Mouse (Mus musculus) limb, embryonic 14.5 days (tissue): ENCODE data around the gene Gm5737. TPM values are rescaled to one million over a fixed set of nuclear protein-coding genes. Genes with fewer than 3 reads are reported as not detected.

ENCODE experiments used
- ATAC-seq: fragments of 200-750 bp; cut with Nextera tagmentation; 2 replicates; pipeline ENCODE4 v1.8.0; 2017; ENCODE audit warnings: low read depth, moderate number of reproducible peaks, moderate TSS enrichment; ENCODE audit not compliant: low FRiP score
- DNase-seq: peaks from one replicate; pipeline ENCODE4 v3.0.0-alpha.2; 2015; ENCODE audit warnings: low spot score
- H3K27ac ChIP-seq: fragments of 300-500 bp; sonication (generic); replicated peaks from 2 replicates; pipeline ENCODE4 v1.5.1; 2014; ENCODE audit warnings: low read depth, mild to moderate bottlenecking, low read length, moderate library complexity, mixed read lengths
- H3K27me3 ChIP-seq: fragments of 300-500 bp; sonication (generic); 2 replicates; pipeline ENCODE4 v1.6.1; 2014; ENCODE audit warnings: low read length, mixed read lengths; ENCODE audit not compliant: control insufficient read depth, insufficient read depth
- H3K36me3 ChIP-seq: fragments of 300-500 bp; sonication (generic); 2 replicates; pipeline ENCODE4 v1.6.1; 2014; ENCODE audit warnings: mild to moderate bottlenecking, low read length, moderate library complexity, mixed read lengths; ENCODE audit not compliant: control insufficient read depth, insufficient read depth
- H3K4me1 ChIP-seq: fragments of 300-500 bp; sonication (generic); 2 replicates; pipeline ENCODE4 v1.6.1; 2014; ENCODE audit warnings: antibody characterized with exemption, low read length, mixed read lengths; ENCODE audit not compliant: control insufficient read depth, insufficient read depth
- H3K4me2 ChIP-seq: fragments of 300-500 bp; sonication (generic); replicated peaks from 2 replicates; pipeline ENCODE4 v1.6.1; 2014; ENCODE audit warnings: low read depth, mild to moderate bottlenecking, low read length, moderate library complexity; ENCODE audit not compliant: severe bottlenecking
- H3K4me3 ChIP-seq: fragments of 300-500 bp; sonication (generic); replicated peaks from 2 replicates; pipeline ENCODE4 v1.5.1; 2014; ENCODE audit warnings: low read length
- H3K9ac ChIP-seq: fragments of 300-500 bp; sonication (generic); 2 replicates; pipeline ENCODE4 v1.6.1; 2014; ENCODE audit warnings: mild to moderate bottlenecking, low read depth, low read length, moderate library complexity; ENCODE audit not compliant: severe bottlenecking
- H3K9me3 ChIP-seq: fragments of 300-500 bp; sonication (generic); 2 replicates; pipeline ENCODE4 v1.6.1; 2016; ENCODE audit warnings: low read length; ENCODE audit not compliant: control insufficient read depth
- POLR2A ChIP-seq: fragments of 200-500 bp; IDR thresholded peaks from 2 replicates; pipeline ENCODE4 v1.8.0; 2012; ENCODE audit warnings: inconsistent platforms, mild to moderate bottlenecking, moderate library complexity, borderline replicate concordance; ENCODE audit not compliant: insufficient read depth, insufficient read length; ENCODE audit errors: extremely low read depth
- WGBS: fragments of 180-500 bp; shearing (Covaris S2); extraction: QIAGEN DNeasy Blood & Tissue Kit; methylation state at CpG from one replicate; pipeline ENCODE4 v1.1.7; 2014; 5-methylcytosine and 5-hydroxymethylcytosine counted together
- polyA plus RNA-seq, 2 experiments: library from polyadenylated mRNA; depleted of rRNA in 1 of 2; stranded (reverse) in 1 of 2; unstranded in 1 of 2; fragments of >200 nt; fragmentation: Nextera tagmentation in 1 of 2; extraction: Ambion mirVana in 1 of 2; gene quantifications; 2 replicates each; pipeline versions ENCODE4 v1.2.1 to v1.2.3; 2012 to 2014

The Gm5737 gene
- polyA plus RNA-seq, 2 experiments = not detected

GRCm38 (mm10) chr7:120843037-120843621 lies 31.0 kb downstream of the Gm5737 start:
- ATAC-seq (peak; percentile 55), DNase-seq (peak; percentile 79)
- Histone ChIP-seq H3K4me2 (peak overlapping the region; percentile 77), H3K9ac (peak overlapping the region; percentile 80), H3K9me3 (no peaks in the 10 kb centered on the region), H3K36me3 (peaks cover 14% of the 10 kb centered on the region), H3K27me3 (no peaks in the 10 kb centered on the region), H3K4me1 (peaks cover 16% of the 10 kb centered on the region), H3K4me3 (peak overlapping the region; percentile 63), H3K27ac (peak overlapping the region; percentile 94)
- TF ChIP-seq POLR2A = no peak; the same call in 1 of the 2 replicates
- under 1% methylated on average over 40 of the region's 40 CpGs for WGBS

- Histone ChIP-seq H3K36me3 (peaks cover 14% of the 10 kb centered on the region), H3K4me2 (peak overlapping the region; percentile 77), H3K4me3 (peak overlapping the region; percentile 63), H3K27me3 (no peaks in the 10 kb centered on the region), H3K9me3 (no peaks in the 10 kb centered on the region), H3K9ac (peak overlapping the region; percentile 80), H3K4me1 (peaks cover 16% of the 10 kb centered on the region), H3K27ac (peak overlapping the region; percentile 94)
- no peak for TF ChIP-seq POLR2A
- ATAC-seq (peak; percentile 2; the same call in 1 of the 2 replicates), DNase-seq (peak; percentile 25)
- WGBS = 2% methylated on average over 16 of the region's 16 CpGs
These were observed 31.8 kb downstream of the Gm5737 start for GRCm38 (mm10) chr7:120843852-120844435.

GRCm38 (mm10) chr7:120844689-120845088 lies 32.5 kb downstream of the Gm5737 start:
- Histone ChIP-seq H3K27me3 (no peaks in the 10 kb centered on the region), H3K9ac (peak overlapping the region; percentile 80), H3K36me3 (peaks cover 14% of the 10 kb centered on the region), H3K4me3 (peak overlapping the region; percentile 63), H3K27ac (no peak overlapping the region), H3K4me1 (peaks cover 16% of the 10 kb centered on the region), H3K4me2 (peak overlapping the region; percentile 77), H3K9me3 (no peaks in the 10 kb centered on the region)
- DNase-seq (no peak), ATAC-seq (no peak)
- 22% methylated on average over 9 of the region's 9 CpGs for WGBS
- no peak for TF ChIP-seq POLR2A

GRCm38 (mm10) chr7:120848831-120849512 lies 36.8 kb downstream of the Gm5737 start:
- H3K4me3 ChIP-seq = no peak overlapping the region
- no peaks in the 10 kb centered on the region for H3K27me3 ChIP-seq
- H3K9me3 ChIP-seq = no peaks in the 10 kb centered on the region
- peaks cover 14% of the 10 kb centered on the region for H3K36me3 ChIP-seq
- no peak overlapping the region for H3K9ac ChIP-seq
- no peak for DNase-seq
- 88% methylated on average over 3 of the region's 3 CpGs for WGBS
- no peak overlapping the region for H3K4me2 ChIP-seq
- ATAC-seq = no peak
- no peak overlapping the region for H3K27ac ChIP-seq
- TF ChIP-seq POLR2A = no peak
- H3K4me1 ChIP-seq = peaks cover 17% of the 10 kb centered on the region

GRCm38 (mm10) chr7:120850165-120850564 lies 38.0 kb downstream of the Gm5737 start:
- Histone ChIP-seq H3K9ac (no peak overlapping the region), H3K4me3 (no peak overlapping the region), H3K36me3 (peaks cover 14% of the 10 kb centered on the region), H3K27me3 (no peaks in the 10 kb centered on the region), H3K27ac (no peak overlapping the region), H3K4me2 (no peak overlapping the region), H3K4me1 (peaks cover 6% of the 10 kb centered on the region; the same call in 1 of the 2 replicates), H3K9me3 (no peaks in the 10 kb centered on the region)
- ATAC-seq (no peak), DNase-seq (no peak)
- 89% methylated on average over 3 of the region's 3 CpGs for WGBS
- TF ChIP-seq POLR2A = no peak
